Mouse (Mus musculus) limb, embryonic 10.5 days (tissue): ENCODE data around the gene Pcdh10. TPM values are rescaled to one million over a fixed set of nuclear protein-coding genes. Genes with fewer than 3 reads are reported as not detected.

Source experiments
- DNase-seq: peaks from one replicate; pipeline ENCODE4 v3.0.0-alpha.2; 2017; ENCODE audit warnings: low spot score
- H3K27ac ChIP-seq: fragments of 300-500 bp; sonication (generic); 2 replicates; pipeline ENCODE4 v1.5.1; 2016; ENCODE audit warnings: mild to moderate bottlenecking
- H3K27me3 ChIP-seq: fragments of 300-500 bp; sonication (generic); 2 replicates; pipeline ENCODE4 v1.6.1; 2016; ENCODE audit warnings: low read depth, mild to moderate bottlenecking; ENCODE audit not compliant: poor library complexity, severe bottlenecking
- H3K36me3 ChIP-seq: fragments of 300-500 bp; sonication (generic); 2 replicates; pipeline ENCODE4 v1.6.1; 2016; ENCODE audit warnings: mild to moderate bottlenecking, moderate library complexity
- H3K4me1 ChIP-seq: fragments of 300-500 bp; sonication (generic); 2 replicates; pipeline ENCODE4 v1.6.1; 2016
- H3K4me3 ChIP-seq: fragments of 300-500 bp; sonication (generic); 2 replicates; pipeline ENCODE4 v1.5.1; 2016; ENCODE audit warnings: mild to moderate bottlenecking, moderate library complexity
- H3K9me3 ChIP-seq: fragments of 300-500 bp; sonication (generic); replicated peaks from 2 replicates; pipeline ENCODE4 v1.6.1; 2016; ENCODE audit warnings: mild to moderate bottlenecking
- WGBS: fragments of 180-500 bp; shearing (Covaris S2); methylation state at CpG from one replicate; pipeline ENCODE4 v1.1.7; 2016; 5-methylcytosine and 5-hydroxymethylcytosine counted together
- polyA plus RNA-seq: library from polyadenylated mRNA; unstranded; fragments of >200 nt; fragmentation: Nextera tagmentation; extraction: Ambion mirVana; gene quantifications from 2 replicates; pipeline ENCODE4 v1.2.1, GENCODE M21; 2016

Pcdh10 gene
- polyA plus RNA-seq, 1 experiment from 2014 or later: 5.9 TPM

DNA sequence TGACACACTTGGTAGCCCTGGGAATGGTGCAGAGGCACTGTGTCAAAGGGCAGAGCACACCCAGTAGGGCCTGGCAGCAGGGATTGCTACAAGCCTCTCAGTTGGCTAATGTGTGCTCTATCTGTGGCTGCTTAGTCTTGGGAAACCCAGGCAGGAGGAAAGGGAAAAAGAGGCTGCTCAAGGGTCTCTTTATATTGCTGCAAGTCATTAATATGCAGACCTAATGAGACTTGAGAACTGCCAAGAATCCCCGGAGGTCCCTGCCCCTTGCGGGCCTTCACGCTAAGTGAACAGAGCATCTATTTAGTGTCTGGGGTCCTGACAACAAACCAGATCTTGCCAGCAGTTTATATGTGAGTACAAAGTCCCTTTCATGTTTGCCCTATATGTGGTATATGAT, 6.8 kb downstream of the Pcdh10 start:
- Histone ChIP-seq H3K27me3 (peaks cover 38% of the 10 kb centered on the region), H3K4me3 (no peak overlapping the region), H3K4me1 (peaks cover 20% of the 10 kb centered on the region), H3K9me3 (no peaks in the 10 kb centered on the region), H3K27ac (no peak overlapping the region), H3K36me3 (no peaks in the 10 kb centered on the region)
- 57% methylated on average over 3 of the region's 3 CpGs for WGBS
- no peak for DNase-seq

DNA sequence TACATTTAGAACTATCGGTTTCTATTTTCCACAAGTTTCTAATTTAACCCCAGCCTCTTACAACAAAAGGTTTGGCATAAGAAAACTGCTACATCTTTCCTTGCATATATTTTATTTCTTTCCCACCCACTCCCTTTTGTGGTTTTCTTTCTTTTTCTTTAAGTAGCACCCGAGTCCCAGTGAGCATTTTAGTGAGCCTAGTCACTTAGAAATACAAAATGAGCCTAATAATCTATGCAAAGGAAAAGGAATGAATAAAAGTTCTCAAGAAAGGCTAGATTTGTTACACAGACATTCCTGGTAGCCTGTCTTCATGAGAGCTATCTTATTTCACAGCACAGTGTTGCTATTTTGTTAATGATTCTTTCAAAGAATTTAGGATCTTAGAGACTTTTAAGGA, 7.3 kb downstream of the Pcdh10 start:
- Histone ChIP-seq H3K9me3 (no peaks in the 10 kb centered on the region), H3K27ac (no peak overlapping the region)

DNA sequence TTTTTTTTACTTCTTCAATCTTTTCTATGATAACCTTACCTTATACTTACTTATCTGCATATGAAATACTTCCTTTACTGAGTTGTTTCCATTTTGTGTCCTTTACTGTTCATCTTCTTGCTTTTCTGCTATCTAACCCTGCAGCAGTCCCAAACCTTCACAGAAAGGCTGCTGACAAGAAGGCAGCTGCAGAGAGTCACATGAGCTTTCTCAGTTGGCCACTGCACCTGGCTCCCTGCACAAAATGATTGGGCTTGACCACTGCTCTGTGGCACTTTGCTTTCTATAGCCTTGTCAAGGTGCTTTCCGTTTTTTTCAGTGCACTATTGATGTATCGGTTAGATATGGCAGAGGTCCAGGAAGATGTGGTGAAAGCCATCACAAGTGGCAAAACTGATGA, 8.3 kb downstream of the Pcdh10 start:
- no peak overlapping the region for H3K27ac ChIP-seq
- no peaks in the 10 kb centered on the region for H3K36me3 ChIP-seq
- WGBS: 71% methylated on average over 2 of the region's 2 CpGs
- no peak for DNase-seq
- peaks cover 24% of the 10 kb centered on the region for H3K27me3 ChIP-seq
- H3K4me3 ChIP-seq: no peak overlapping the region
- no peaks in the 10 kb centered on the region for H3K9me3 ChIP-seq
- H3K4me1 ChIP-seq: peaks cover 5% of the 10 kb centered on the region

More for the DNA sequence above, 7.3 kb downstream of the Pcdh10 start:
- H3K4me1 ChIP-seq: peaks cover 16% of the 10 kb centered on the region
- DNase-seq: no peak
- no peaks in the 10 kb centered on the region for H3K36me3 ChIP-seq
- peaks cover 34% of the 10 kb centered on the region for H3K27me3 ChIP-seq
- WGBS: 82% methylated on average over 2 of the region's 2 CpGs
- H3K4me3 ChIP-seq: no peak overlapping the region

DNA sequence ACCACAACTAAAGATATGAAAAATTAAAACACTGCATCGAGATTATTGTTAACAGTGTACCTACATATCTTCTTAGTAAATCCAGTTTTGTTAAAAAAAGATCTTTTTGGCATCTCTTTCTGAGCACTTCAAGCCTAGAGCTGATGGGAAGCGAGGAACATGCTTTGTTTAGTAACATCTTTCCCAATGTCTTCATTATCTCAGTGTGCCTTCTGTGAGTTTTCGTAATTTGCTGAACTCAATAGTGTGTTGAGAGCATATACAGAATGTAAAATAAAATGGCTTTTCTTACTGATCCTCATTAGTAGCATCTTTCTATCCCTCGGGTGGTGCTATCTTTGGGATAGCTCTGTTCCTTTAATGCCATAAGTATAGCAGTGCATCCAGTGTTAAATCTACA, 18.9 kb downstream of the Pcdh10 start:
- no peaks in the 10 kb centered on the region for H3K36me3 ChIP-seq
- no peaks in the 10 kb centered on the region for H3K27me3 ChIP-seq
- H3K4me3 ChIP-seq: no peak overlapping the region
- no peaks in the 10 kb centered on the region for H3K4me1 ChIP-seq
- no peak for DNase-seq
- H3K27ac ChIP-seq: no peak overlapping the region
- H3K9me3 ChIP-seq: no peaks in the 10 kb centered on the region
- 93% methylated on average over 4 of the region's 4 CpGs for WGBS

DNA sequence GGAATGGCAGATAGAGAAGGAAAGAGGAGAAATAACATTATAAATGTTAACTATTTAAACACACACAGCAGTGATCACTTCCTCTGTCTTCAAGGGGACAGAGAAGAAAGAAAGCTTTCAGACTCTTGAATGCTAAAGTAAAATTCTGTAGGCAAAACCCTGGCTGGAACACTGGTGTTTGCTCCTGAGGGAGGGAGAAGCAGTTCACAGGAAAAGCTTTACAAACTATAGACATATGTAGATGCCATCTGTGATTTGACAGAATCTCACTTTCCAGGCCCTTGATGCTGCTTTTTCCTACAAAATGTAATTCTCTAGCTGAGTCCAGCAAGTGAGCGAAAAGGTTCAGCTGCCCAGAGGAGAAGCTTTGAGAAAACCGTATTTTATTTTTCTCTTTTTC, 25.0 kb downstream of the Pcdh10 start:
- no peak for DNase-seq
- no peaks in the 10 kb centered on the region for H3K27me3 ChIP-seq
- H3K4me1 ChIP-seq: no peaks in the 10 kb centered on the region
- no peak overlapping the region for H3K4me3 ChIP-seq
- 87% methylated on average over 2 of the region's 2 CpGs for WGBS
- H3K9me3 ChIP-seq: no peaks in the 10 kb centered on the region
- H3K27ac ChIP-seq: no peak overlapping the region
- no peaks in the 10 kb centered on the region for H3K36me3 ChIP-seq

DNA sequence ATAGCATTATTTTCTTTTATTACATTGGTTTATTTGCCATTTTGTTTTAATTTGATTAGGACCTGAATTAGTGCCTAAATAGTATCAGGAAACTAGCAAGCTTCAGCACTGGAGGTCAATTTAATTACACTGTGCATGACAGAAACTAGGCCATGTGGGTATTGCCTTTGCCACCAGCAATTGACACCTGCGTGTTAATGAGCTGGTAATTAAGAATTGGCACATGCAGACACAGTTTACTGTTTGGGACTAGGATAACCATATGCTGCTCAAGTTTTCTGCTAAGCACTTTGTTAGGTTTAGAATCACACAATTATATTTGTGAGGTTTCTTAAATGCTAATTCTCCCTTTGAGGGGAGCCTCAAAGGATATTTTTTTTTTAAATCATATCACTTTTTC, 53.5 kb downstream of the Pcdh10 start:
- H3K9me3 ChIP-seq: no peaks in the 10 kb centered on the region
- 47% methylated on average over 1 of the region's 1 CpGs for WGBS
- no peak overlapping the region for H3K27ac ChIP-seq
- H3K27me3 ChIP-seq: no peaks in the 10 kb centered on the region
- no peak overlapping the region for H3K4me3 ChIP-seq
- H3K36me3 ChIP-seq: no peaks in the 10 kb centered on the region
- no peaks in the 10 kb centered on the region for H3K4me1 ChIP-seq
- no peak for DNase-seq

DNA sequence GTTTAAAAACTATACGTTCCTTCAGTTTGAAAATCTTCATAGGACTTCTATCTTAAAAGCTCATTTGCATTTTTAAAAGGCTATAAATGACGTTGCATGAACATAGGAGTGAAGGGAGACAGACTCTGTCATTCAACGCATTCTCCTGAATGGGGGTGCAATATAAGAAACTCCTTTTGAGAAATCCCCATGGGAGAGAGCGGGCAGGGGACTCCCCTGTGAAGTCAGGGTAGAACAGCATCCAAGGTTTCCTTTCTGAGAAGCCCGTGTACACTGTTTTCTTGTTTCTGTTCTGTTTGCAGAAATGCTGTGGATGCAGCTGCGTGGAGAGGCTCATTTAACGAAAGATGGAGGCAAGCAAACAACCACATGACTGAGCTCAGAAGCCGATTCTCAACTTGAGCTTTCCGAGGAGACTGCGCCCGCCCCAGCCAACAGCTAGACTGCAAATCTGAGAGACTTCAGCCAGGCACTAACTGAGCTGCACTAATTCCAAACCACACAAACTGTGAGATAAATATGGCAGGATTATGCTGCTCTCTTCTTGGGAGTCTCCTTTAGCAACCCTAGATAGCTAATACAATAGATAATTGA, 54.1 kb downstream of the Pcdh10 start:
- 48% methylated on average over 11 of the region's 11 CpGs for WGBS
- Histone ChIP-seq H3K4me1 (no peaks in the 10 kb centered on the region), H3K27ac (no peak overlapping the region), H3K36me3 (no peaks in the 10 kb centered on the region), H3K4me3 (no peak overlapping the region), H3K27me3 (no peaks in the 10 kb centered on the region), H3K9me3 (no peaks in the 10 kb centered on the region)
- DNase-seq: no peak
